Mouse (Mus musculus): ENCODE data around the gene Scarf1. TPM values are rescaled to one million over a fixed set of nuclear protein-coding genes. Genes with fewer than 3 reads are reported as not detected.

Scarf1 gene
- polyA plus RNA-seq, 1 experiment: 8.4 TPM

DNA sequence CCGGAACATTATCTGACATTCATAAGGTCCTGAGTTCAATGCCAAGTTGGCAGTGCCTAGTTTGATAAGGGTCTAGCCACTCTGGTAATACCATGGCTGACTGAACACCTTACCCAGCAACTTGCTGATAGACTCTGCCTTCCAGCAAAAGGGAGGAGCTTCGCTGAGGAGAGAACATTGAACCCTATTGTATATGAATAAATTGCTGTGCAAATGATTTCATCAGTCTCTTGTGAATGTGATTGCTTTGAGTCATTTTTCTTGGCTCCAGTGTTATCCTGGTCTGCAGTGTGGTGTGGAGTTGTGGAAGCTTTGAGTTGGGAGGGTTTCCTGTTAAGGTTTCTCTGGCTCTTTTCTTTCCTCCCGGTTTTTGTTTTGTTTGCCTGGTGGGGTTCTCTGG is 42.7 kb upstream of the Scarf1 start:
- H3K4me3 ChIP-seq (replicated peaks; ENCODE audit: control insufficient read depth, low read depth, low read length): no peak overlapping the region
- no peak overlapping the region for H3K27ac ChIP-seq (ENCODE audit: control insufficient read depth, insufficient read depth, low read depth, low read length, poor library complexity)
- TF ChIP-seq CTCF (IDR thresholded peaks at IDR 0.05; ENCODE audit: control insufficient read depth, insufficient read depth, low read length) (no peak), POLR2A (IDR thresholded peaks at IDR 0.05; ENCODE audit: borderline replicate concordance, control insufficient read depth, low read depth, low read length) (no peak)
- 75% methylated on average over 3 of the region's 3 CpGs for WGBS
- no peaks in the 10 kb centered on the region; the same call in 1 of the 2 replicates for H3K4me1 ChIP-seq (ENCODE audit: control insufficient read depth, insufficient read depth, low read length)

DNA sequence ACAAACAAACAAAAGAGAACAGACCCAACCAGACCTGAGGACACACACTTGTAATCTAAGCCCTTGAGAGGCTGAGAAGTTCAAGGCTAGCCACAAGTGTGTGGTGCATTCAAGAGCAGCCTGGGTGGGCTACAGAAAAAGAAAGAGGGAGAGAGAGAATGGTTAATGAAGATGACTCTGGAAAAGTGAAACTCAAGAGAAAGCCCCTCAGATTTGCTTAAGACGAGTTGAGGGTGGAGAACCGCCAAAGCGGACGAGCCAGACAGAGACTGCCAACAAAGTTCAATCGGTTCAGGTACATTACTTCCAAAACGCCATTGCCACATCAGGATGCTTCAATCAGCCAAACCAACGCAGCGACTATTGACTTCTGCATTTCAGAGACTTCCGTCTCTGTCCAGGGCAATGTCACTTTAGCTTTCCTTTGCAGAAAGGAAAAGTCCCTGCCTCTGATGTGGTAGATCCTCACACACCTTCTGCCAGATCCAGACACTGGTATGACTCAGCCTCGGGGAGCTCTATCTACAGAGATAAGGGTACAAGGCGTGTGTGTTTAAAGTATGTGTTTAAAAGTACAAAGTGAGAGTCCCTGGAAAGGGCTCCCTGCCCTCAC is 40.8 kb upstream of the Scarf1 start:
- no peak overlapping the region for H3K27ac ChIP-seq (ENCODE audit: control insufficient read depth, insufficient read depth, low read depth, low read length, poor library complexity)
- no peak overlapping the region for H3K4me3 ChIP-seq (replicated peaks; ENCODE audit: control insufficient read depth, low read depth, low read length)
- no peaks in the 10 kb centered on the region; the same call in 1 of the 2 replicates for H3K4me1 ChIP-seq (ENCODE audit: control insufficient read depth, insufficient read depth, low read length)
- 31% methylated on average over 11 of the region's 11 CpGs for WGBS
- TF ChIP-seq POLR2A (IDR thresholded peaks at IDR 0.05; ENCODE audit: borderline replicate concordance, control insufficient read depth, low read depth, low read length) (no peak), CTCF (IDR thresholded peaks at IDR 0.05; ENCODE audit: control insufficient read depth, insufficient read depth, low read length) (no peak)

DNA sequence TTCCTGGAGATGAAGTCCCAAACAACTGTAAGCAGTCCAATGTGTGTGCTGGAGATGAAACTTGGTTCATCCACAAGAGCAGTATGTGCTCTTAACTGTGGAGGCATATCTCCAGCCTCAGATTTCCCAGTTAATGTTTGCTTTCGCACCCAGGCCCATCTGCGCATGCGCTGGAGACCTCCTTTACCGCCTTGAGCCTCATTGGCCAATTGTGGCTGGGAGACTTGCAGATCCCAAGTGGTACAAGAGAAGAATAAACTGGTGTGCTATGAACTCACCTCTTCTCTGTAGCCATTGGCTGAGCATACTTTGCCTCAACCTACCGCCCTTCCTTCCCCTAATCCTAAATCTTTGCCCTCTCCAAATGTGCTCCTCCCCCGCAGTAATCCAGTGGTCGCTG is 40.0 kb upstream of the Scarf1 start:
- 92% methylated on average over 7 of the region's 7 CpGs for WGBS
- no peak for TF ChIP-seq POLR2A (IDR thresholded peaks at IDR 0.05; ENCODE audit: borderline replicate concordance, control insufficient read depth, low read depth, low read length)
- TF ChIP-seq CTCF (IDR thresholded peaks at IDR 0.05; ENCODE audit: control insufficient read depth, insufficient read depth, low read length): no peak
- H3K4me1 ChIP-seq (ENCODE audit: control insufficient read depth, insufficient read depth, low read length): no peaks in the 10 kb centered on the region; the same call in 1 of the 2 replicates
- H3K4me3 ChIP-seq (replicated peaks; ENCODE audit: control insufficient read depth, low read depth, low read length): no peak overlapping the region
- H3K27ac ChIP-seq (ENCODE audit: control insufficient read depth, insufficient read depth, low read depth, low read length, poor library complexity): no peak overlapping the region

DNA sequence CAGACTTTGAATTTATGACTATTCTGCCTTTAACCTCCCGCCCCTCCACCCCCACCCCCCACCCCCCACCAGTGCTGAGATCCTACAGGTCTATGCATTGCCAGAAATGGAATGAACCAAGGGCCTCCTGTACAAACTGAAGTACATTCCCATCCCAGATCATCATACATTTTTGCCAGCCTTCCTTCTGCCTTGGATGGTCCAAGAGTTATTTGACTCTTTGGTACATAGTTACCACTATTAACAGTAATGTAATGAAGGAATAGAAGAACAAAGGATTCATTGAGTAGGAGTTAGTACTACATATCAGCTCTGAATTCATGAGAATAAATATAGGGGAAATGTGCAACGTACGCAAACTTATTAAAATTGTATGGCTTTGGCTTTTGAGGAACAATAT is 27.1 kb upstream of the Scarf1 start:
- no peak overlapping the region for H3K4me3 ChIP-seq (replicated peaks; ENCODE audit: control insufficient read depth, low read depth, low read length)
- TF ChIP-seq POLR2A (IDR thresholded peaks at IDR 0.05; ENCODE audit: borderline replicate concordance, control insufficient read depth, low read depth, low read length) (no peak), CTCF (IDR thresholded peaks at IDR 0.05; ENCODE audit: control insufficient read depth, insufficient read depth, low read length) (no peak)
- no peak overlapping the region for H3K27ac ChIP-seq (ENCODE audit: control insufficient read depth, insufficient read depth, low read depth, low read length, poor library complexity)
- H3K4me1 ChIP-seq (ENCODE audit: control insufficient read depth, insufficient read depth, low read length): peaks cover 4% of the 10 kb centered on the region
- WGBS: 21% methylated on average over 3 of the region's 3 CpGs

DNA sequence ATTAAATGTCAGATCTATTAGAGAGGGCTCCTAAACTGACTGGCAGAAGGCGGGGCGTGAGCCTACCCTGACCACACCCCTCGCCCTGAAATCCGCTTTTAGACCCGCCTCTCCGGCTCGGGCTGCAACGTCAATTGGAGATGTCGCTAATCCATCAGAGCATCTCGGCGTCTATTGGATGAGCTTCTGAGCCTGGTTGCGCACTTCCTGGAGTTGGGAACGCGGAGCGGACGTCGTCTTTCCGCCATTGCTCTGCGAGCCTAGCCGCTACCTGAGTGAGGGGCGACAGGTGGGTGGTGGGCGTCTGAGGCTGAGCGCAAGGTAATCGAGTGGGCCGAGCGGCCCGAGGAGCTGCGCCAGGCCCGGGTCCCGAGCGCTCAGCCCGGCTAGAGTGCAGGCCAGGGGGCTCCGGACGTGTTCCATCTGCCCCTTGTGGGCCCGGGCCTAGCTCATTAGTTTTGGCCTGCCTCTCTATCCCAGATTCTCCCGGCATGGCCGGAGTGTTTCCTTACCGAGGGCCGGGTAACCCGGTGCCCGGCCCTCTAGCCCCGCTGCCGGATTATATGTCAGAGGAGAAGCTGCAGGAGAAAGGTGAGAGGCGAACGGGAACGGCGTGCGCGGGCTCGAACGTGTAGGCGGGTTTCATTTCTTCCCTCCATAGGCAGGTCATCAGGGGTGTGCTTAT is 26.6 kb upstream of the Scarf1 start, which contains the start of gene Prpf8:
Gene Prpf8 (plus strand): TSS at position 216 of the 685 bp plus-strand sequence.
- Histone ChIP-seq H3K27ac (ENCODE audit: control insufficient read depth, insufficient read depth, low read depth, low read length, poor library complexity) (peak within 1 kb of the TSS; percentile 46; the same call in 1 of the 2 replicates), H3K4me3 (replicated peaks; ENCODE audit: control insufficient read depth, low read depth, low read length) (peak within 1 kb of the TSS; percentile 71), H3K4me1 (ENCODE audit: control insufficient read depth, insufficient read depth, low read length) (peaks cover 4% of the 10 kb centered on the region)
- TF ChIP-seq POLR2A (IDR thresholded peaks at IDR 0.05; ENCODE audit: borderline replicate concordance, control insufficient read depth, low read depth, low read length): peak; percentile 85
- TF ChIP-seq CTCF (IDR thresholded peaks at IDR 0.05; ENCODE audit: control insufficient read depth, insufficient read depth, low read length): no peak
- under 1% methylated on average over 52 of the region's 52 CpGs for WGBS

DNA sequence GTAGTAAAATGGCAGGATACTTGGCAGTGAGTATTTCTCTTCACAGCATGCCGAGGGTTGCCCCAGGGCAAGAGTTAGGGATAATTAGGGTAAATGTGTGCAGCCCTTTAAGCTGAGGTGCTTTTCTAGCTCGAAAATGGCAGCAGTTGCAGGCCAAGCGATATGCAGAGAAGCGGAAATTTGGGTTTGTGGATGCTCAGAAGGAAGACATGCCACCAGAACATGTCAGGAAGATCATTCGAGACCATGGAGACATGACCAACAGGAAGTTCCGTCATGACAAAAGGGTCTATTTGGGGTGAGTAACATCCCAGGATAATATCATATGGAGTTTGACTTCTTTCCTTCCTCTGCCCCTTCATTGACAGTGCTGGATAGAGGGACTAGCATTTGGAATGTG is 25.8 kb upstream of the Scarf1 start:
- Histone ChIP-seq H3K4me1 (ENCODE audit: control insufficient read depth, insufficient read depth, low read length) (peaks cover 4% of the 10 kb centered on the region), H3K27ac (ENCODE audit: control insufficient read depth, insufficient read depth, low read depth, low read length, poor library complexity) (no peak overlapping the region), H3K4me3 (replicated peaks; ENCODE audit: control insufficient read depth, low read depth, low read length) (peak overlapping the region; percentile 71)
- TF ChIP-seq CTCF (IDR thresholded peaks at IDR 0.05; ENCODE audit: control insufficient read depth, insufficient read depth, low read length) (no peak), POLR2A (IDR thresholded peaks at IDR 0.05; ENCODE audit: borderline replicate concordance, control insufficient read depth, low read depth, low read length) (no peak)
- WGBS: 24% methylated on average over 6 of the region's 6 CpGs

DNA sequence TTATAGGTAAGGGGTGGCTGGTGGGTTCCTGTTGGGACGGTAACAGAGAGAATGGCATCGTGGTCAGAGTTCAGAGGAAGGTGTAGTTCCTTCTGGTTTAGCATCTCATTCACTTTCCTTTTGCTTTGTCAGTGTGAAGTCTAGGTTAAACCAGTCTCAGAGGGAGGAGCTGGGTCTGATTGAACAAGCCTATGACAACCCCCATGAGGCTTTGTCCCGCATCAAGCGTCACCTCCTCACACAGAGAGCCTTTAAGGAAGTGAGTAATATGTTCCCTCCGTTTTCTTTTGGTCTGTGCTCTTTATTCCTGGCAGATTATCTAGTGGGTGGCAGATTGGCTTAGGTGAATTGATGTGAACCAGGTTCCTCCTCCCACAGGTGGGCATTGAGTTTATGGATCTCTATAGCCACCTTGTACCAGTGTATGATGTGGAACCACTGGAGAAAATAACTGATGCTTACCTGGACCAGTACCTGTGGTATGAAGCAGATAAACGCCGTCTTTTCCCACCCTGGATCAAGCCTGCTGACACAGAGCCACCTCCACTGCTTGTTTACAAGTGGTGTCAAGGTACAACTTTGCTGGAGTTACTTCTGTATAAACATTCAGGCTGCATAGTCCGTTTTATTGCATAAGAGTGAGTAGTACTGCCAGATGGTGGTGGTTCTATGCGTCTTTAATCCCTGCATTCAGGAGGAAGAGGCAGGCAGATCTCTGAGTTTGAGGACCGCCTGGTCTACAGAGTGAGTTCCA is 18.9 kb upstream of the Scarf1 start:
- 82% methylated on average over 10 of the region's 10 CpGs for WGBS
- Histone ChIP-seq H3K4me1 (ENCODE audit: control insufficient read depth, insufficient read depth, low read length) (no peaks in the 10 kb centered on the region), H3K4me3 (replicated peaks; ENCODE audit: control insufficient read depth, low read depth, low read length) (no peak overlapping the region), H3K27ac (ENCODE audit: control insufficient read depth, insufficient read depth, low read depth, low read length, poor library complexity) (no peak overlapping the region)
- TF ChIP-seq POLR2A (IDR thresholded peaks at IDR 0.05; ENCODE audit: borderline replicate concordance, control insufficient read depth, low read depth, low read length) (no peak), CTCF (IDR thresholded peaks at IDR 0.05; ENCODE audit: control insufficient read depth, insufficient read depth, low read length) (no peak)

DNA sequence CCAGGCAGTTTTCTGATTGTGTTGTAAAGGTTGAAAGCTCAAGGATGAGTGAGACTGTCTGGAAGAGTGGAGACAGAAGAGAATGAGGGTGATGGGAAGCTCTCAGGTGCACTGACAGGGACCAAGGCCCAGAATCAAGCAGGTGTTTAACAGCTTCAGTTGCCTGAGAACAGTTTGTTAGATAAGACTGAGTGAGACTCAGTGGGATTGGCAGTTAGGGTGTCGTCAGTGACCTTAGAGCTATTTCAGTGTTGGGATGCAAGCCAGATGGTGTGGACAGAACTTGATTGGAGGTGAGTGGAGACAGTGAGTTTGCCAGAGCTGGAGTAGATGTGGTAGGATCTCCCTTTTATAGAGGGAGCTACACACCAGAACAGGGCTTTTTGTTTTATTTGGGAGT is 15.2 kb upstream of the Scarf1 start:
- Histone ChIP-seq H3K27ac (ENCODE audit: control insufficient read depth, insufficient read depth, low read depth, low read length, poor library complexity) (no peak overlapping the region), H3K4me1 (ENCODE audit: control insufficient read depth, insufficient read depth, low read length) (no peaks in the 10 kb centered on the region), H3K4me3 (replicated peaks; ENCODE audit: control insufficient read depth, low read depth, low read length) (no peak overlapping the region)
- TF ChIP-seq CTCF (IDR thresholded peaks at IDR 0.05; ENCODE audit: control insufficient read depth, insufficient read depth, low read length): no peak
- no peak for TF ChIP-seq POLR2A (IDR thresholded peaks at IDR 0.05; ENCODE audit: borderline replicate concordance, control insufficient read depth, low read depth, low read length)
- 68% methylated on average over 1 of the region's 1 CpGs for WGBS
